Mouse (Mus musculus) hindbrain, embryonic 11.5 days (tissue): ENCODE results near the gene Usb1. TPM values are rescaled to one million over a fixed set of nuclear protein-coding genes. Genes with fewer than 3 reads are reported as not detected.
"Not testable (repeated sequence)": the region's sequence is repeated elsewhere in the genome, so short reads cannot be mapped to it uniquely, and the experiment has no call there.

Source experiments
- ATAC-seq: fragments of 200-750 bp; cut with Nextera tagmentation; 2 replicates; pipeline ENCODE4 v1.8.0; 2017; ENCODE audit warnings: mild to moderate bottlenecking, moderate TSS enrichment, moderate library complexity; ENCODE audit not compliant: low FRiP score
- DNase-seq: peaks from one replicate; pipeline ENCODE4 v3.0.0-alpha.2; 2015; ENCODE audit warnings: low spot score
- H3K27ac ChIP-seq: fragments of 300-500 bp; sonication (generic); 2 replicates; pipeline ENCODE4 v1.5.1; 2014; ENCODE audit warnings: mild to moderate bottlenecking, low read depth, low read length
- H3K27me3 ChIP-seq: fragments of 300-500 bp; sonication (generic); 2 replicates; pipeline ENCODE4 v1.6.1; 2014; ENCODE audit warnings: mild to moderate bottlenecking, low read length, moderate library complexity, mixed read lengths; ENCODE audit not compliant: control insufficient read depth, insufficient read depth
- H3K36me3 ChIP-seq: fragments of 300-500 bp; sonication (generic); 2 replicates; pipeline ENCODE4 v1.6.1; 2014; ENCODE audit warnings: mild to moderate bottlenecking, low read length, moderate library complexity, mixed read lengths; ENCODE audit not compliant: control insufficient read depth, insufficient read depth
- H3K4me1 ChIP-seq: fragments of 300-500 bp; sonication (generic); replicated peaks from 2 replicates; pipeline ENCODE4 v1.6.1; 2014; ENCODE audit warnings: low read length, mixed read lengths; ENCODE audit not compliant: control insufficient read depth, insufficient read depth
- H3K4me2 ChIP-seq: fragments of 300-500 bp; sonication (generic); replicated peaks from 2 replicates; pipeline ENCODE4 v1.6.1; 2014; ENCODE audit warnings: mild to moderate bottlenecking, low read depth, low read length
- H3K4me3 ChIP-seq: fragments of 300-500 bp; sonication (generic); 2 replicates; pipeline ENCODE4 v1.5.1; 2014; ENCODE audit warnings: low read depth, low read length
- H3K9ac ChIP-seq: fragments of 300-500 bp; sonication (generic); 2 replicates; pipeline ENCODE4 v1.6.1; 2014; ENCODE audit warnings: low read depth, low read length
- H3K9me3 ChIP-seq: fragments of 300-500 bp; sonication (generic); 2 replicates; pipeline ENCODE4 v1.6.1; 2016; ENCODE audit warnings: low read length; ENCODE audit not compliant: control insufficient read depth
- WGBS: fragments of 180-500 bp; shearing (Covaris S2); extraction: QIAGEN DNeasy Blood & Tissue Kit; methylation state at CpG from one replicate; pipeline ENCODE4 v1.1.7; 2014; 5-methylcytosine and 5-hydroxymethylcytosine counted together
- polyA plus RNA-seq: library from polyadenylated mRNA; unstranded; fragments of >200 nt; fragmentation: Nextera tagmentation; extraction: Ambion mirVana; gene quantifications from 2 replicates; pipeline ENCODE4 v1.2.1, GENCODE M21; 2014

Usb1 gene
- polyA plus RNA-seq, 1 experiment from 2014 or later: 40.3 TPM

GRCm38 (mm10) chr8:95375374-95375930, 43.4 kb downstream of the Usb1 start:
- no peak for ATAC-seq
- Histone ChIP-seq H3K9ac (no peak overlapping the region), H3K36me3 (peaks cover 3% of the 10 kb centered on the region; the same call in 1 of the 2 replicates), H3K9me3 (no peaks in the 10 kb centered on the region), H3K4me2 (no peak overlapping the region), H3K27ac (no peak overlapping the region), H3K4me3 (no peak overlapping the region), H3K27me3 (no peaks in the 10 kb centered on the region), H3K4me1 (no peaks in the 10 kb centered on the region)
- no peak for DNase-seq
- WGBS: 87% methylated on average over 7 of the region's 7 CpGs

- Histone ChIP-seq H3K27ac (no peak overlapping the region), H3K4me1 (no peaks in the 10 kb centered on the region), H3K9ac (no peak overlapping the region), H3K4me2 (no peak overlapping the region), H3K9me3 (no peaks in the 10 kb centered on the region), H3K4me3 (no peak overlapping the region), H3K27me3 (no peaks in the 10 kb centered on the region), H3K36me3 (peaks cover 3% of the 10 kb centered on the region; the same call in 1 of the 2 replicates)
- 84% methylated on average over 12 of the region's 12 CpGs for WGBS
- ATAC-seq (no peak; the same call in 1 of the 2 replicates), DNase-seq (no peak)
Measured at GRCm38 (mm10) chr8:95376309-95376999, 44.4 kb downstream of the Usb1 start.

- H3K4me1 ChIP-seq: no peaks in the 10 kb centered on the region
- H3K4me2 ChIP-seq: no peak overlapping the region
- H3K36me3 ChIP-seq: 0 out of 2 replicates have a peak, but pooled peaks cover 3% of the 10 kb centered on the region
- ATAC-seq: no peak
- H3K27ac ChIP-seq: no peak overlapping the region
- no peaks in the 10 kb centered on the region for H3K27me3 ChIP-seq
- H3K9me3 ChIP-seq: no peaks in the 10 kb centered on the region
- no peak for DNase-seq
- 83% methylated on average over 4 of the region's 4 CpGs for WGBS
- H3K4me3 ChIP-seq: no peak overlapping the region
- no peak overlapping the region for H3K9ac ChIP-seq
Measured at GRCm38 (mm10) chr8:95377101-95377500, 45.0 kb downstream of the Usb1 start.

GRCm38 (mm10) chr8:95377863-95378291, 45.8 kb downstream of the Usb1 start:
- H3K9ac ChIP-seq: no peak overlapping the region
- no peak overlapping the region for H3K27ac ChIP-seq
- no peak overlapping the region for H3K4me3 ChIP-seq
- no peak overlapping the region for H3K4me2 ChIP-seq
- H3K36me3 ChIP-seq: no peaks in the 10 kb centered on the region
- H3K4me1 ChIP-seq: no peaks in the 10 kb centered on the region
- WGBS: 56% methylated on average over 7 of the region's 7 CpGs
- H3K9me3 ChIP-seq: no peaks in the 10 kb centered on the region
- DNase-seq (no peak), ATAC-seq (no peak)
- H3K27me3 ChIP-seq: no peaks in the 10 kb centered on the region

DNA sequence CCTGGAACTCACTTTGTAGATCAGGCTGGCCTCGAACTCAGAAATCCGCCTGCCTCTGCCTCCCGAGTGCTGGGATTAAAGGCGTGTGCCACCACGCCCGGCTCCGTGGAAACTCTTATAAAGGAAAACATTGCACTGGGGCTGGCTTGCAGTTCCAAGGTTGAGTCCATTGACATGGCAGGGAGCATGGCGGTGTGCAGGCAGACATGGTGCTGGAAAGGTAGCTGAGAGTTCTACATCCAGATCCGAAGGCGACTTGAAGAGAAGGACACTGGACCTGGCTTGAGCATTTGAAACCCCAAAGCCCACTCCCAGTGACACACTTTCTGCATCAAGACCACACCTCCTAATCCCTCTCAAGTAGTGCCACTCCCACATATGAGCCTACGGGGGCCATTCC, 46.8 kb downstream of the Usb1 start:
- H3K4me2 ChIP-seq, H3K9me3 ChIP-seq, H3K36me3 ChIP-seq, H3K27ac ChIP-seq, H3K4me1 ChIP-seq, H3K27me3 ChIP-seq, DNase-seq, H3K9ac ChIP-seq, ATAC-seq, H3K4me3 ChIP-seq: not testable (repeated sequence)
- WGBS: 97% methylated on average over 11 of the region's 11 CpGs

GRCm38 (mm10) chr8:95380953-95381352, 48.9 kb downstream of the Usb1 start:
- no peak overlapping the region for H3K27ac ChIP-seq
- no peak overlapping the region for H3K4me3 ChIP-seq
- no peaks in the 10 kb centered on the region for H3K9me3 ChIP-seq
- no peaks in the 10 kb centered on the region for H3K4me1 ChIP-seq
- ATAC-seq (no peak), DNase-seq (no peak)
- no peaks in the 10 kb centered on the region for H3K36me3 ChIP-seq
- no peaks in the 10 kb centered on the region for H3K27me3 ChIP-seq
- H3K4me2 ChIP-seq: no peak overlapping the region
- H3K9ac ChIP-seq: no peak overlapping the region

GRCm38 (mm10) chr8:95381595-95381994, 49.5 kb downstream of the Usb1 start:
- H3K27me3 ChIP-seq: no peaks in the 10 kb centered on the region
- no peak overlapping the region for H3K4me3 ChIP-seq
- 85% methylated on average over 3 of the region's 3 CpGs for WGBS
- no peak overlapping the region for H3K27ac ChIP-seq
- H3K4me1 ChIP-seq: no peaks in the 10 kb centered on the region
- no peaks in the 10 kb centered on the region for H3K9me3 ChIP-seq
- no peak overlapping the region for H3K9ac ChIP-seq
- H3K36me3 ChIP-seq: no peaks in the 10 kb centered on the region
- DNase-seq (no peak), ATAC-seq (no peak)
- H3K4me2 ChIP-seq: no peak overlapping the region

- DNase-seq (no peak), ATAC-seq (no peak)
- no peaks in the 10 kb centered on the region for H3K27me3 ChIP-seq
- H3K36me3 ChIP-seq: no peaks in the 10 kb centered on the region
- no peaks in the 10 kb centered on the region for H3K4me1 ChIP-seq
- 94% methylated on average over 3 of the region's 3 CpGs for WGBS
- H3K4me2 ChIP-seq: no peak overlapping the region
- no peaks in the 10 kb centered on the region for H3K9me3 ChIP-seq
- no peak overlapping the region for H3K4me3 ChIP-seq
- H3K9ac ChIP-seq: no peak overlapping the region
- no peak overlapping the region for H3K27ac ChIP-seq
Measured at GRCm38 (mm10) chr8:95384501-95384900, 52.4 kb downstream of the Usb1 start.

GRCm38 (mm10) chr8:95386037-95386436, 54.0 kb downstream of the Usb1 start:
- Histone ChIP-seq H3K4me1 (no peaks in the 10 kb centered on the region), H3K27me3 (no peaks in the 10 kb centered on the region), H3K4me2 (no peak overlapping the region), H3K27ac (no peak overlapping the region), H3K9ac (no peak overlapping the region), H3K9me3 (no peaks in the 10 kb centered on the region), H3K4me3 (no peak overlapping the region), H3K36me3 (no peaks in the 10 kb centered on the region)
- ATAC-seq (no peak), DNase-seq (no peak)
- 79% methylated on average over 5 of the region's 5 CpGs for WGBS
